Mouse (Mus musculus): Measurements from ENCODE around the gene Cst11. TPM values are rescaled to one million over a fixed set of nuclear protein-coding genes. Genes with fewer than 3 reads are reported as not detected.
"Not testable (repeated sequence)": the region's sequence is repeated elsewhere in the genome, so short reads cannot be mapped to it uniquely, and the experiment has no call there.

Cst11 gene
- polyA plus RNA-seq (2021): not detected

DNA sequence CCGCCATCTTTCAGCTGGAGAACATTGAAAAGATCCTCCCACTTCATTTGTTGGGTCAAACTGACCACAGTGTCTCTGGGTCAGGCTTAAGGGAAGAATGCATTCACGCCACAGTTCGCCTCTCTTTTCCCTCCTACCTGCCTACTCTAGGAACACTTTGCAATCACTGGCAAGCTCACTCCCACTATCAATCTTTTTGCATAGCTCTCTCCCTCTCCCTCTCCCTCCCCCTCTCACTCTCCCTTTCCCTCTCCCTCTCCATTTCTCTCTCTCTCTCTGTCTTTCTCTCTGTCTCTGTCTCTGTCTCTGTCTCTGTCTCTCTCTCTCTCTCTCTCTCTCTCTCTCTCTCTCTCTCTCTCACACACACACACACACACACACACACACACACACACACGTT, at the start of gene Cst11:
TSS of gene Cst11 (minus strand) at position 101 of the 400 bp plus-strand sequence.
- POLR2A ChIA-PET; DNase-seq (ENCODE audit: low read depth, low spot score); H3K27me3 ChIP-seq; ATAC-seq; in situ Hi-C loops (cut with MboI; ENCODE audit: low pct_unique_long_range_greater_than_20kb): not testable (repeated sequence)
- CTCF ChIA-PET: interaction anchor here (1.4 kb wide), 1 partner anchor 131 kb away, joined by 5 read pairs; no protein-coding TSS in a partner anchor

DNA sequence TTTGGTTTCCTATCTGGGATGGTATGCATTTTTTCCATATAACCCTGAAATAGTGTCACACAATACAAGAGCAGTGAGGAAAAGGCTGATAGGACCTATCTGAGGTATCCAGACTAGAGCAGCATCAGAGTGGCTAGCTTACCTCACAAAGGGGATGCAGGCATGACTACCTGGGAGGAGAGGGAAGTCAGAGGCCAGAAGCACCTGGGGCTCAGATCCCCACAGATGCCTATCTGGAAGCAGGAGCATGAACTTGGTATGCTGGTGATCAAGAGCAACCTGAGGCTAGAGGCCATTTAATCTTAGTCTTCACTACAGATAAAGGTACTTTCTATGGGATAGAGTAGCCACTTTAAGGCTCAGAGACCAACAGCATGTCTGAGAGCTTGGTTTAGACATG, 48.6 kb upstream of the Cst11 start, which contains the start of gene Cst13:
TSS of gene Cst13 (plus strand) at position 173 of the 400 bp plus-strand sequence.
- no peak for DNase-seq (ENCODE audit: low read depth, low spot score)
- no peak for TF ChIP-seq CTCF (IDR thresholded peaks at IDR 0.05)
- in situ Hi-C loops (cut with MboI; ENCODE audit: low pct_unique_long_range_greater_than_20kb): no loop called here
- CTCF ChIA-PET: no interaction called here
- peaks cover 8% of the 10 kb centered on the region for H3K27me3 ChIP-seq
- ATAC-seq: no peak
- POLR2A ChIA-PET: no interaction called here

DNA sequence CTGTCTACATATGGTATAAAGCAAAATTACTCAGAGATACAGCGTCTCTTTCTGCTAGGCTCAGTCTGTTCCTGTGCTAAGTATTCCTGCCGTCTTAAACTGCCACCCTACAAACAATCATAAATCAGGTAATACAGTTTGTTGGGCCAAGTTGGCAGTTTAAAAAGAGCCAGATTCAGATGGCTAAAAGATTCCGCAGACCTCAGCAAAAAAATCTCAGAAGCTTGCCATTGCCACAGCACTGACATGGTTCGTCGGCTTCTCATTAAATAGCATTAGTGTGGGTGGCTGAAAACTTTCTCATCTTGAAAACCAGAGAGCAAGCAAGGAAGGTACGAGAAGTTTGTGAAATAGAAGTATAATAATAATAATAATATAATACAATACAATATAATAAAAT, 35.4 kb upstream of the Cst11 start:
- no peak for TF ChIP-seq CTCF (IDR thresholded peaks at IDR 0.05)
- ChIA-PET CTCF (no interaction called here), POLR2A (no interaction called here)
- peaks cover 5% of the 10 kb centered on the region for H3K27me3 ChIP-seq
- ATAC-seq: no peak
- no peak for DNase-seq (ENCODE audit: low read depth, low spot score)
- in situ Hi-C loops (cut with MboI; ENCODE audit: low pct_unique_long_range_greater_than_20kb): no loop called here

DNA sequence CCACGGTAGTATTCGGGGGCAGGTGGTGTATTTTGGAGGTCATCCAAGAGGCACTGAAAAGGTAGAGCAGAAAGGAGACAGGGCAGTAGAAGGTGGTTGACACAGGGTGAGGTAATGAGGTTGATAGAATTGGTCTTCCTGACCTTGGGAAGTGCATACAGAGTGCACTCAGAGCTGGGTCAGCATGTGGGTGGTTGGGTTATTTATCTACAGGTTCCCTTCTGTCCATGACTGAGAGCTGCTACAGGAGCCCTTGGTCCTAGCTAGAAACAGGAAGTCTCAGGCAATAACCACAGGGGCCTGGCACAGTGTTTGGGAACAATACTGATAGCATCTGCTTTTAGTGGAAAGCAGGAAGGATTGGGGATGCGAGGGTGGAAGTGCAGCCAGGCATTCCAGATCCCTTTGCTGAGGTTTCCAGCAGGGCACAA, 30.2 kb upstream of the Cst11 start:
- in situ Hi-C loops (cut with MboI; ENCODE audit: low pct_unique_long_range_greater_than_20kb): no loop called here
- no peak for DNase-seq (ENCODE audit: low read depth, low spot score)
- H3K27me3 ChIP-seq: no peaks in the 10 kb centered on the region
- no peak for ATAC-seq
- ChIA-PET CTCF (interaction anchor here (1.0 to 1.7 kb wide), 3 partner anchors 11 to 50 kb away, joined by 3 to 4 read pairs (median 4); no protein-coding TSS in a partner anchor), POLR2A (no interaction called here)
- no peak for TF ChIP-seq CTCF (IDR thresholded peaks at IDR 0.05)

DNA sequence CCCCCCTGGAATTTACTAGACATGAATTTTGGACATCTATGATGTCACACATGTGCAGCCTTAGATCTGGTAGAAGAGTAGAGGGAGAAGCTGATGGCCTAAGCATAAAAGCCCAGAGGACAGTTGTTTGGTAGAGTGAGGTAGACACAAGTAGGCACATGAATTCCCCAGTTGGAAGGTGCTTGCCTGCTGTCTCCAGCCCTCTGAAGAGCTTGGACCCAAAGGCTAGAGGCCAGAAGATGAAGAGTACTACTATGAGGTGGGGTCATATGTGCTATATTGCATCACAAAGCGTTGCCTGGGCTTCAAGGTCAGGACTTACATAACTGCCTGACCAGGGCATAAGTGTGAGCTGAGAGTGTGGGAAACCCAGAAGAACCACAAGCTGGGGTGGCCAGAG, 27.2 kb upstream of the Cst11 start, which contains the start of gene Cst8:
TSS of gene Cst8 (plus strand) at position 301 of the 400 bp plus-strand sequence.
- ChIA-PET CTCF (no interaction called here), POLR2A (no interaction called here)
- in situ Hi-C loops (cut with MboI; ENCODE audit: low pct_unique_long_range_greater_than_20kb): no loop called here
- no peaks in the 10 kb centered on the region for H3K27me3 ChIP-seq
- ATAC-seq (no peak), DNase-seq (ENCODE audit: low read depth, low spot score) (no peak)
- TF ChIP-seq CTCF (IDR thresholded peaks at IDR 0.05): no peak

DNA sequence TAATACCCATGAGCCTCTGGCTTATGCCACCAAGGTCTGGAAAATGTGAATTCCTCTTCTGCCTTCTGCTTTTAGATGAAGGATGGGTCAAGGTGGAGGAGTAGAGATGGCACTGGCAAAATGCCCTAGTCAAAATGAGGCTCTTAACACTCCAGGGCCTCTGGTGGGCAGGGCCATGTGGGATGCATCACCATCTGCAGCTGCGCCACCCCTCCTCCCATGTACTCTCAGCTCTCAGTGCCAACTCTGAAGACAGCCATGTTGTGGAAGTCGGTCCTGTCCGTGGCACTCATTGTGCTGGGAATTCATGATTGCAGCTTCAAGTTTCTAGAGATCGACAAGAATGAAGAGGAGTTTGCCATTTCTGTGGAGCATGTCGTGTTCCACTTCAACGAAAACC, 17.8 kb upstream of the Cst11 start, which contains the start of gene Cst12:
TSS of gene Cst12 (plus strand) at position 220 of the 400 bp plus-strand sequence.
- H3K27me3 ChIP-seq: no peaks in the 10 kb centered on the region
- in situ Hi-C loops (cut with MboI; ENCODE audit: low pct_unique_long_range_greater_than_20kb): no loop called here
- DNase-seq (ENCODE audit: low read depth, low spot score) (no peak), ATAC-seq (no peak)
- no peak for TF ChIP-seq CTCF (IDR thresholded peaks at IDR 0.05)
- CTCF ChIA-PET: interaction anchor here (1.4 kb wide), 1 partner anchor 8 kb away, joined by 3 read pairs; no protein-coding TSS in a partner anchor
- POLR2A ChIA-PET: no interaction called here

DNA sequence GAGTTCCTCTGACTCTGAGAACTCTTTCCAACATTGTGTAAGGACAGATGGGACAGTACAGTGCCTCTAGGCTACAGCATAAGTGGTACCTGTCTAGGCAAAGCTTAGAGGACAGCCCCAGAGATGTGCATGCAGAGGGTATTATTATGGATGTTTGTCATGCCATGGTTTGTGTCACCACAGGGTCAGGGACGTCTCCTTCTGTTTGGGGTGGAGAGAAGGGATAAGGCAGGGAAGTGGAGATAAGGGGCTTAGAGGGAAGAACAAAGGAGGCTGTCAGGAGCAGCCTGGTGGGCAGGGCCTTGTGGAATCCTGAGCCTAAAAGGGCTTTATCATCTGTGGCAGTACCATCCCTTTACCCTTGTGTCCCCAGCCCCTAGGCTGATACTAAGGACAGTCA, 10.4 kb upstream of the Cst11 start, which contains the start of gene 8030411F24Rik:
TSS of gene 8030411F24Rik (plus strand) at position 301 of the 400 bp plus-strand sequence.
- ChIA-PET POLR2A (no interaction called here), CTCF (no interaction called here)
- no peak for TF ChIP-seq CTCF (IDR thresholded peaks at IDR 0.05)
- no peak for ATAC-seq
- in situ Hi-C loops (cut with MboI; ENCODE audit: low pct_unique_long_range_greater_than_20kb): no loop called here
- no peak for DNase-seq (ENCODE audit: low read depth, low spot score)
- H3K27me3 ChIP-seq: no peaks in the 10 kb centered on the region

DNA sequence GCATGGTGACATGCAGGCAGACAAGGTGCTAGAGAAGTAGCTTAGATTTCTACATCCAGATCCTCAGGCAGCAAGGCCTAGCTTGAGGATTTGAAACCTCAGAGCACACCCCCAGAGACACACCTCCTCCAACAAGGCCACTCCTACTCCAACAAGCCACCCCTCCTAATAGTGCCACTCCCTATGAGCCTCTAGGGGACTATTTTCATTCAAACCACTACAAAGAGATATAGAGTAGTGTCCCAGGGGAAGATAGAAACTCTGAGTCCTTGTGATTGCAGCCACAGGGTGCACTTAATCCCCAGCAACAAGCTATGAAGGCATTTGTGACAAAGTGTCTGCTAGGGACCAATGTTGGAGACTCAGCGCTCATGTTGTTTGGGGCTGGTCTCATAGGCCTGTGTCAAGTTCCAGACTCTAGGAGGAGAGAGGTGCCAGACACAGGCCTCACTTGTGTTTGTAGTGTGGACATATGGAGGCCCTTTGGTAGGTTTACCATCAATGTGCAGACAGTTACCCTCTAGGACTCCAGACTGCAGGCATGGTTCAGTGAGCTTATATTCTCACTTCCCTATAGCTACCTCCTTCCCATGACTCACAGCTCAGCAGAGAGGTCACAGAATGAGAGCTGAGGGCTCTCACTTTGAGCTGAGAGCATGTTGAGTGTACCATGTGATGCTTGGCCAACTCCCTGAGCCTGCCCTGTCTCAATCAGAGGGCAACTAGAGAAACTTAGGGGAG, 7.5 kb downstream of the Cst11 start:
- in situ Hi-C loops (cut with MboI; ENCODE audit: low pct_unique_long_range_greater_than_20kb): no loop called here
- peak; percentile 35 for ATAC-seq
- CTCF ChIA-PET: interaction anchor here (2.4 kb wide), 1 partner anchor 11 kb away, joined by 11 read pairs; no protein-coding TSS in a partner anchor
- H3K27me3 ChIP-seq: peaks cover under 1% of the 10 kb centered on the region
- POLR2A ChIA-PET: no interaction called here
- DNase-seq (ENCODE audit: low read depth, low spot score): no peak
- no peak for TF ChIP-seq CTCF (IDR thresholded peaks at IDR 0.05)

DNA sequence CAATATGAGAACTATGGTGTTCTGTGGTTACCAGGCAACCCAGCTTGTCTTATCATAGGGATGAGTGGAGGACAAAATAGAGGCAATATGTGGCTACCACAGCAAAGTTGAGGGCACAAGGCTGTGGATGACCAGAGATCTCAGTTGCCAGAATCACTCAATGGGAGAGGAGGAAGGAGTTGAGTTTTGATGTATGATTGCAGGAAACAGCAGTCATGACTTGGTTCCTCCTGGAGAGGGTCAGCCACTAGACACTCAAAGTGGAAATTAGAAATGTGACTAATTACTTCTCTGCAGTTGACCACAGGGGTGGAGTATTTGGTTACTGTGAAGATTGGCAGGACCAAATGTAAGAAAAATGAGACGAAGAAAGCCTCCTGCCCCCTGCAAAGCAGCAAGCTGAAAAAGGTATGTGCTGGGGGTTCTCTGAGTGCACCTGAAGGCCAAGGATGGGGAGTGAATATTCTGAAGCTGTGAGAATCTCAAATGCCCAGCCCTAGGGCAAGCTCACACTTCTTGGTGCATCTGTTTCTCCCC, 16.9 kb downstream of the Cst11 start:
- CTCF ChIA-PET: interaction anchor here (1.4 to 5.6 kb wide), 3 partner anchors 13 to 147 kb away, joined by 3 to 28 read pairs (median 28); no protein-coding TSS in a partner anchor
- DNase-seq (ENCODE audit: low read depth, low spot score) (no peak), ATAC-seq (no peak)
- no peak for TF ChIP-seq CTCF (IDR thresholded peaks at IDR 0.05)
- POLR2A ChIA-PET: no interaction called here
- H3K27me3 ChIP-seq: peaks cover 3% of the 10 kb centered on the region
- in situ Hi-C loops (cut with MboI; ENCODE audit: low pct_unique_long_range_greater_than_20kb): loop anchor here (5.0 kb wide), 2 partner anchors 98 to 148 kb away; no protein-coding TSS in a partner anchor

DNA sequence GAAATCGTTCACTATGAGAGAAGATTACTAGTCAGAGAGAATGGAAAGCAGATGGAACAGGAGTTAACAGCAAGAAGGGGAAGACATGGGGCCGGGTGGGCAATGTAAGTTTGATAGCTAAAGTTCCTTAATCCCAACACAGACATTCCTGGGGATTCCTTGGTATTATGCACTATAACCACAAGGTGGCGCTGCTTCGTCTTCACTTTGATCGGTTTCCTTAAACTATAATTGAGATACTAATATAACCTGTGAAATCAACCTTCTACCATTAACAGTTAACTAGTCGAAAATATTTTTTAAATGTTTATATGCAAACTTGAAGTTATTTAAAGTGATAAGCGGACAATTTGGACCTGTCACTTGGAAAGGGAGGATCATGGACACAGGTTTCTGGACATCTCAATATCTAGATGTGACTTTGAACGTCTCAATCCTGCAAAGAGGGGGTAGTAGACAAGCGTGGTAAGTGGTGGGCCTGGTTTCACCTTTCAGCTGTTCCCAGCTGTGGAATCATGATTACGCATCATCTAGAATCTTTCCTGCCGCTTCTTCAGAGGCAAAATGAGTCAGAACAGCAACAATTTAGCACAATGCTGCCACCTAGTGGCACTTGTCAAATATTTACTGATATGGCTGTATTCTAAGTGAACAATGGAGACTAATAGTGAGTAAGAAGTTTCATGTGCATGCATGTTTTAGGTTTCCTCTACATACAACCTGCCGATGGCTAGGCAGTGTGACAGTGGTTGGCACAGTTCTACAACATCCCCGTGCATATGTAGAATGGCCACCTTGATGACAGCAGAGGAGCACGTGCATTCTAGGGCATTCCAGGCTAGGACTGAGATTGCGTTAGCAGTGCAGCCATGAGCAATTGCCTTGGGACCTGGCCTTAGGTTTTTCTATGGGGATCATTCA, 19.1 kb downstream of the Cst11 start:
- peak; percentile 72 for TF ChIP-seq CTCF (IDR thresholded peaks at IDR 0.05)
- ATAC-seq: peak; percentile 95

More for the DNA sequence above, 19.1 kb downstream of the Cst11 start:
- ChIA-PET CTCF (interaction anchor here (0.6 to 5.6 kb wide), 19 partner anchors 11 to 158 kb away, joined by 3 to 28 read pairs (median 4); partner anchors contain the start of gene Gzf1), POLR2A (no interaction called here)
- H3K27me3 ChIP-seq: peaks cover 3% of the 10 kb centered on the region
- in situ Hi-C loops (cut with MboI; ENCODE audit: low pct_unique_long_range_greater_than_20kb): loop anchor here (5.0 kb wide), 2 partner anchors 100 to 150 kb away; no protein-coding TSS in a partner anchor
- peak; percentile 64 for DNase-seq (ENCODE audit: low read depth, low spot score)
